Mouse (Mus musculus): ENCODE data around the gene Tnnc1.

GRCm38 (mm10) chr14:31216846-31217245 is 8.7 kb downstream of the Tnnc1 start, which contains the start of gene Nisch:
- TF ChIP-seq CTCF (IDR thresholded peaks at IDR 0.05) (no peak), EP300 (IDR thresholded peaks at IDR 0.05) (no peak)

Measured in lung, postnatal 0 days (tissue).